Mouse (Mus musculus) midbrain, embryonic 13.5 days (tissue): ENCODE results near the gene Fkbp10. TPM values are rescaled to one million over a fixed set of nuclear protein-coding genes. Genes with fewer than 3 reads are reported as not detected.

Experiments
- ATAC-seq: fragments of 200-750 bp; cut with Nextera tagmentation; 2 replicates; pipeline ENCODE4 v1.8.0; 2017; ENCODE audit warnings: mild to moderate bottlenecking, moderate TSS enrichment, moderate library complexity
- H3K27ac ChIP-seq: fragments of 300-500 bp; sonication (generic); 2 replicates; pipeline ENCODE4 v1.5.1; 2015; ENCODE audit warnings: inconsistent platforms, mild to moderate bottlenecking, moderate library complexity
- H3K27me3 ChIP-seq: fragments of 300-500 bp; sonication (generic); 2 replicates; pipeline ENCODE4 v1.6.1; 2015; ENCODE audit warnings: mild to moderate bottlenecking, inconsistent platforms
- H3K36me3 ChIP-seq: fragments of 300-500 bp; sonication (generic); 2 replicates; pipeline ENCODE4 v1.6.1; 2015; ENCODE audit warnings: mild to moderate bottlenecking, inconsistent platforms
- H3K4me1 ChIP-seq: fragments of 300-500 bp; sonication (generic); replicated peaks from 2 replicates; pipeline ENCODE4 v1.6.1; 2015; ENCODE audit warnings: inconsistent platforms
- H3K4me2 ChIP-seq: fragments of 300-500 bp; sonication (generic); replicated peaks from 2 replicates; pipeline ENCODE4 v1.6.1; 2015; ENCODE audit warnings: moderate library complexity, mild to moderate bottlenecking, inconsistent platforms
- H3K4me3 ChIP-seq: fragments of 300-500 bp; sonication (generic); replicated peaks from 2 replicates; pipeline ENCODE4 v1.5.1; 2015; ENCODE audit warnings: mild to moderate bottlenecking, inconsistent platforms
- H3K9ac ChIP-seq: fragments of 300-500 bp; sonication (generic); replicated peaks from 2 replicates; pipeline ENCODE4 v1.6.1; 2015; ENCODE audit warnings: mild to moderate bottlenecking, inconsistent platforms
- H3K9me3 ChIP-seq: fragments of 300-500 bp; sonication (generic); 2 replicates; pipeline ENCODE4 v1.6.1; 2016; ENCODE audit warnings: mild to moderate bottlenecking, inconsistent platforms
- WGBS: fragments of 180-500 bp; shearing (Covaris S2); methylation state at CpG from one replicate; pipeline ENCODE4 v1.1.7; 2015; 5-methylcytosine and 5-hydroxymethylcytosine counted together
- polyA plus RNA-seq: library from polyadenylated mRNA; unstranded; fragments of >200 nt; fragmentation: Nextera tagmentation; extraction: Ambion mirVana; gene quantifications from 2 replicates; pipeline ENCODE4 v1.2.1, GENCODE M21; 2015

The Fkbp10 gene
- polyA plus RNA-seq, 1 experiment from 2014 or later = 19.9 TPM

DNA sequence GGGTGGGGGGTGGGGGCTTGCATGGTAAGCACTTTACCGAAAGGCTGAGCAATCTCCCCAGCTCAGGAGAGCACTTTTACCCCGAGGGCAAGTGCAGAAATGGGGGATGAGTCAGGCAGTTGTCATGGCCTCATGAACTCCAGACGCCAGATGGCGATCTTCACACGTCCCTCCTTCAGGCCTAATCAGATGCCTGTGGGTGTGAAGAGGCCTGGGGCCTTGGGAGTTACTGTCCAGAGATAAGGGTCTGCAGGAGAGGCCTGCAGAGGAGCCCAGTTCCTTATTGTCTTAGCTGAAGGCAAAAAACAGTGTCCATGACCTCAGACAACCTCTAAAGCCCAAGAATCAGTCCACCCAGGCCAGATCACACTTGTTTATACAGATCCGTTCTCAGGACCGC lies 10.4 kb downstream of the Fkbp10 start:
- no peak overlapping the region for H3K4me2 ChIP-seq
- no peaks in the 10 kb centered on the region for H3K27me3 ChIP-seq
- 36% methylated on average over 7 of the region's 7 CpGs for WGBS
- H3K9ac ChIP-seq = peak overlapping the region; percentile 36; the same call in 1 of the 2 replicates
- no peaks in the 10 kb centered on the region for H3K9me3 ChIP-seq
- H3K36me3 ChIP-seq = peaks cover 20% of the 10 kb centered on the region
- no peak for ATAC-seq
- H3K4me3 ChIP-seq = no peak overlapping the region
- H3K4me1 ChIP-seq = peaks cover 5% of the 10 kb centered on the region
- no peak overlapping the region; the same call in 1 of the 2 replicates for H3K27ac ChIP-seq

DNA sequence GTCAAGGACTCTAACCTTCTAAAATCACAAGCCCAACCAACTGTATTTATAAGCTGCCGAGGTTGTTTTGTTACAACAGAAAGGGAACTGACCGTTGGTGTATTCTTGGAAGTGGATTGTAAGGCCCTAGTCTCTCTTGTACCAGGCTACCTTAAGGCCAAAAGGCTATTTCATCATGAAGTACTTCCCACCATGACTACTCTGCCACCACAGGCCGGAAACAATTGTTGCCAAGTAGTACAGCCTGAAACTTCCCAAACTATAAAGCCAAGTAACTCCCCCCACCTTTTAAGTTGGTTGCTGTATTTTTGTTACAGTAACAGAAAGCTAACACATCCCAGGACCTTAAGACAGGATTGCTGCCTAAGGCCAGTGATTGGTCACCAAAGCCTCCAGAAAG lies 11.3 kb downstream of the Fkbp10 start:
- Histone ChIP-seq H3K9me3 (no peaks in the 10 kb centered on the region), H3K4me1 (peaks cover 5% of the 10 kb centered on the region; the same call in 1 of the 2 replicates), H3K27me3 (no peaks in the 10 kb centered on the region), H3K4me2 (no peak overlapping the region), H3K9ac (no peak overlapping the region; the same call in 1 of the 2 replicates), H3K27ac (no peak overlapping the region), H3K36me3 (peaks cover 25% of the 10 kb centered on the region), H3K4me3 (no peak overlapping the region)
- ATAC-seq = no peak
- WGBS = 92% methylated on average over 3 of the region's 3 CpGs

DNA sequence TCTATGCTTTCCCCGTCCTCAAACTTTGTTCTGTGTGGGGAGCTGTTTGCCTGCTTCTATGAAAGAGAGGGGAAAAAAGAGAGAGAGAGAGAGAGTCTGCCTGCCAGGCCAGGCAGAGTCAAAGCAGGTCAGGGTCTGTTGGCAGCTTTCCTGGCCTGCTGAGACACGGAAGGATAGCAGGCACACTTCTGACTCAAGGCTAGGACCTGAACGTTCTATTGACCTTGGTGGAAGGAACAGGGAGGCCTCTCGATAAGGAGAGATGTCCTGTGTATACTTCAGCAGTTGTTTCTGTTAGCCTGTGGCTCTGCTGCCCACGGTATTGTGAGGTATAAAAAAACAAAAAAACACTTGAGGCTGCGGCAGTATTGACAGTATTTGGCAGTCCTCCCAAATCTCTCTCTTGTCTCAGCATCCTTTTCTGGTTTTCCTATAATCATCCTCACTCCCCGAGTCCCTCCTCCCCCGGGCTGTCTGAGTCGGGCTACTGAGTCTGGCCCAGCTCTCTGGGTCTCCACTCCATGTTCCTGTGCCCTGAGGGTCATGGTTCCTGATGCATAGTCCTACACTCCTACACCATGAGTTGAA lies 13.2 kb downstream of the Fkbp10 start:
- no peak for ATAC-seq
- no peak overlapping the region for H3K4me3 ChIP-seq
- 73% methylated on average over 9 of the region's 9 CpGs for WGBS
- peaks cover 37% of the 10 kb centered on the region for H3K36me3 ChIP-seq
- no peaks in the 10 kb centered on the region for H3K27me3 ChIP-seq
- no peak overlapping the region for H3K4me2 ChIP-seq
- no peaks in the 10 kb centered on the region for H3K9me3 ChIP-seq
- no peak overlapping the region for H3K9ac ChIP-seq
- 0 out of 2 replicates have a peak overlapping the region, but pooled peaks have one; percentile 5 for H3K27ac ChIP-seq
- peaks cover 5% of the 10 kb centered on the region; the same call in 1 of the 2 replicates for H3K4me1 ChIP-seq

DNA sequence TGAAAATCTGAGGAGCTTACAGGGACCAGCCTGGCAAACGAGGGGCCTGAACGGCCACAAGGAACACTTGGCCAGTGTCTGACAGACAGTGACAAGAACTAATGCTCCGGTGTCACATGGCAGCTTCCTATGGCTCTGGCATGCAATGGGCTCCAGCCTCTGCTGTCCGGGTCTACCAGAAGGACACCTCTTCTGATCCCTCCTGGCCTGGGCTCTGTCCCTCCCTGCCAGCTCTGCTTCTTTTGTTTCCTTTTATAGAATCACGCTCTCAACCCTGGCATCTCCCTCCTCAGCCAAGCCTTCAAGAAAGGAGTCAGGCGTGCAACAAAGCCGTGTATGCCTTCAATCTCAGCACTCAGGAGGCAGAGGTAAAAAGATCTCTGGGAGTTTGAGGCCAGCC lies 14.6 kb downstream of the Fkbp10 start:
- no peaks in the 10 kb centered on the region for H3K27me3 ChIP-seq
- H3K36me3 ChIP-seq = peaks cover 38% of the 10 kb centered on the region
- H3K27ac ChIP-seq = no peak overlapping the region
- ATAC-seq = no peak
- H3K4me3 ChIP-seq = no peak overlapping the region
- 88% methylated on average over 7 of the region's 7 CpGs for WGBS
- no peaks in the 10 kb centered on the region for H3K9me3 ChIP-seq
- no peak overlapping the region for H3K9ac ChIP-seq
- H3K4me1 ChIP-seq = peaks cover 5% of the 10 kb centered on the region; the same call in 1 of the 2 replicates
- no peak overlapping the region for H3K4me2 ChIP-seq

DNA sequence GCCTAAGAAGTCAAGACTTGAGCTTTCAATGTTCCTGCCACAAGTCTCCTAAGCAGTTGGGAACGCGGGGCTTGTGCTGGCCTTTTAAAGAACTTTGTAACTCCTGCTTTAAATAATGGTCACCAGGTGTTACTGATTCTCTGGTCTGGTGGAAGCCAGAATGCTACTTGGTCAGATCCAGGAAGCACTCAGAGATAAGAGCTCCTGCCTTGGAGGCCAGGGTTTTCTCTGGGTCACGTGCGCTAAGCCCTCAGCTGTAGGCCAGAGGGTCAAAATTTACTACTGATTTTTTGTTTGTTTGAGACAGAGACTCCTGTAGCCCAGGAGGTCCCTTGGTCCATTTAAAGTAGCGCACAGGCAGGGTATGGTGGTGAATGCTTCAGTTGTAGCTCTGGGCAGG lies 16.5 kb downstream of the Fkbp10 start:
- no peak overlapping the region for H3K27ac ChIP-seq
- ATAC-seq = no peak
- no peak overlapping the region for H3K4me3 ChIP-seq
- H3K9ac ChIP-seq = no peak overlapping the region
- H3K4me2 ChIP-seq = no peak overlapping the region
- 98% methylated on average over 5 of the region's 5 CpGs for WGBS
- peaks cover 57% of the 10 kb centered on the region for H3K36me3 ChIP-seq
- H3K27me3 ChIP-seq = no peaks in the 10 kb centered on the region
- no peaks in the 10 kb centered on the region for H3K9me3 ChIP-seq
- peaks cover 4% of the 10 kb centered on the region; the same call in 1 of the 2 replicates for H3K4me1 ChIP-seq

DNA sequence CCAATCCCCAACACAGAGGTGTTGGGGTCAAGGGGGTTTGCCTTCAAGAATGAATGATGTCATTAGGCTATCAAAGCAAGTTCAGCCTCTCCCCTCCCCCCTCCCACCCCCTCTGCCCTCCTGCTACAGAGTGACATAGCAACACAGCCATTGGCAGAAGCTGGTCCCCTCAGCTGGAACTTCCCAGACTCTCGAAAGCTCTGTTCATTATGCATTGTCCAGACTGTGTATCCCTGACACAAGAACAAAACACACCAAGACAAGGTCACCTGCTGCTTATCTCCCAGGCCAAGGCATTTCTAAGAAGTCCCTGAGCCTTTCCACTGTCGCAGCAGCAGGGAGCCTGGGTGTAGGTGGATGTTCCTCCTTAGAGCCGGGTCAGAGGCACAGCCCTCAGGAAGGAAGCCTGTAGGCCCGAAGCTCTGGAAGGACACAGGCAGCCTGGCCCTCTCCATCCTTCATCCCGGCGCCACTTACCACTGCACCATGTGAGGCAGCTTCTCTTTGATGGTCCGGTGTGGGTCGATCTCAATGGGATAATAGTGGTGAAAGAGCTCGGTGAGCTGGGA lies 20.3 kb downstream of the Fkbp10 start:
- Histone ChIP-seq H3K36me3 (peaks cover 43% of the 10 kb centered on the region), H3K4me3 (no peak overlapping the region), H3K4me1 (peaks cover 16% of the 10 kb centered on the region), H3K9ac (no peak overlapping the region), H3K4me2 (no peak overlapping the region), H3K9me3 (no peaks in the 10 kb centered on the region), H3K27me3 (no peaks in the 10 kb centered on the region), H3K27ac (no peak overlapping the region)
- 20% methylated on average over 9 of the region's 9 CpGs for WGBS
- no peak for ATAC-seq

DNA sequence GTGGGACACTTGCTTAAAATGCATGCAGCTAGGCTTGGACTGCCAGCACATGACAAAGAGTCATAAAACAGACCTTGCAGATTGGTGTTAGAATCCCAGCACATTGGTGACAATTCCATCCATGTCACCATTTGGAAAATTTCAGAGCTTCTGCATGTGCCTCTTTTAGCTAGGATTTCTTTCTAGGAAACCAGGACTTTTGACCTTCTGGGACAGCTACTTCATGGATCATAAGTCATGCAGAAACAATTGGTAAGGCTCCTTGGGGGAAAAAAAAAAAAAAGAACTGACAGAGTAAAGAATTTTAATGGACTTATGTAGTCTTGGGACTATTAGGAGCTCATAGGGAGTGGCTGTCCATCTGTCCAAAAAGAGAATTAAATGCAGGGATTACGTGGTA lies 22.4 kb downstream of the Fkbp10 start:
- no peaks in the 10 kb centered on the region for H3K9me3 ChIP-seq
- no peak overlapping the region for H3K4me2 ChIP-seq
- peaks cover 22% of the 10 kb centered on the region for H3K4me1 ChIP-seq
- H3K27me3 ChIP-seq = no peaks in the 10 kb centered on the region
- WGBS = 70% methylated on average over 1 of the region's 1 CpGs
- no peak overlapping the region for H3K27ac ChIP-seq
- H3K36me3 ChIP-seq = peaks cover 33% of the 10 kb centered on the region
- H3K4me3 ChIP-seq = no peak overlapping the region
- no peak for ATAC-seq
- no peak overlapping the region for H3K9ac ChIP-seq

DNA sequence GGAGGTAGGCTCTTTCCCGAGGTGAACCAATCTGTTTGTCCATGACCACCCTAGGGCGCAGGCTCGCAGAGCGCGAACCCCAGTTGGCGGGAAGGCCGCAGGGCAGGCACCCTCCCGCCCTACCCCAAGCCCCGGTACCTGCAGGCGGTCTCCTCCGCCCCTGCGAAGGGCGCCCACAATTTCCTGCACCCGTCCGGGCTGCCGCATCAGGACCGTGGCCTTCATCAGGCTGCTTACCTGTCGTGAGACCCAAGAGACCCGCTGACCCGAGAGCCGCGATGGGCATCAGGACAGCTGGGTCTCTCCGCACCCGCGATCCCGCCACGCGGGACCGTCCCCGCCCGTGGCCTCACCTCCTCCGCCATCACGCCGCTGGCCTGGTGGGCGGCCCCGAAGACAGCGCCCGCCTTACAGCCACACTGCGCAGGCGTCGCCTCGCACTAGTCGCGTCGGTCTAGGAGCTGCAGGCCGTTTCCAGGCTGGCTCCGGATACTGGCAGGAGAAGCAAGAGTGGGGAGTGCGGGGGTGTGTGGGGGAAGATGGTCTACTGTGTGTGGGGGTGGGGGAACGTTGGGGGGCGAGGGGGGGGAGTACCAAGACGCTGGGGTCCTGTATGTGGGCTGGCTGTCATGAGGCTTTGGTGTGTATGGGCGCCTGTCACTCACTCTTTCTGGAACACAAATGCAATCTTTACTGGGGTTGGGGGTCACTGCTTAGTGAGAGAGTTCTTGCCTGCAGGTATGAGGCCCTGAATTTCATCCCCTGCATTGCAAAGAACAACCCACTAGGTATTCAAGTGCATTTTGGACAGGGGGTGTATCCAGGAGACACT lies 25.4 kb downstream of the Fkbp10 start:
- H3K27ac ChIP-seq = peak overlapping the region; percentile 51
- peaks cover 16% of the 10 kb centered on the region for H3K36me3 ChIP-seq
- 1% methylated on average over 52 of the region's 52 CpGs for WGBS
- H3K9me3 ChIP-seq = no peaks in the 10 kb centered on the region
- H3K4me3 ChIP-seq = peak overlapping the region; percentile 69
- H3K4me1 ChIP-seq = peaks cover 20% of the 10 kb centered on the region
- H3K27me3 ChIP-seq = no peaks in the 10 kb centered on the region
- peak; percentile 98 for ATAC-seq
- peak overlapping the region; percentile 85 for H3K9ac ChIP-seq
- H3K4me2 ChIP-seq = peak overlapping the region; percentile 61

DNA sequence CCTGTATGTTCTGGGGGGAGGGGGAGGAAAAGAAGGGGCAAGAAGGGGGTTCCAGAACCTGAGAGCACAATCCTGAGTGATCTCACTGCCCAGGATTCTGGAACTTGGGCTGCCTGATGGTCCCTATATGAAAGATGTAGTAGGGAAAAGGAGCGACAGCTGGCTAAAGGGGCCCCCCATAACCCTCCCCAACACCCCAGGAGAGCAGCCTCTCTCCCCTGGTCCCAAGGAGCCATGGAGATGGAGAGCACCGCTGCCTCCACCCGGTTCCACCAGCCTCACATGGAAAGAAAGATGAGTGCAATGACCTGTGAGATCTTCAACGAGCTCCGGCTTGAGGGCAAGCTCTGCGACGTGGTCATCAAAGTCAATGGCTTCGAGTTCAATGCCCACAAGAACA lies 26.3 kb downstream of the Fkbp10 start, which contains the start of the genes Nt5c3b and Klhl10:
Gene Nt5c3b, minus strand, starts transcription at position 12 of the 400 bp plus-strand sequence.
Gene Klhl10, plus strand, starts transcription at position 121 of the 400 bp plus-strand sequence.
- peak within 1 kb of the TSS; percentile 51 for H3K27ac ChIP-seq
- H3K9ac ChIP-seq = peak within 1 kb of the TSS; percentile 85
- peak within 1 kb of the TSS; percentile 69 for H3K4me3 ChIP-seq
- H3K9me3 ChIP-seq = no peaks in the 10 kb centered on the region
- H3K4me1 ChIP-seq = peaks cover 18% of the 10 kb centered on the region
- WGBS = 84% methylated on average over 8 of the region's 8 CpGs
- peaks cover 7% of the 10 kb centered on the region for H3K36me3 ChIP-seq
- no peak for ATAC-seq
- no peaks in the 10 kb centered on the region for H3K27me3 ChIP-seq
- peak within 1 kb of the TSS; percentile 61 for H3K4me2 ChIP-seq

DNA sequence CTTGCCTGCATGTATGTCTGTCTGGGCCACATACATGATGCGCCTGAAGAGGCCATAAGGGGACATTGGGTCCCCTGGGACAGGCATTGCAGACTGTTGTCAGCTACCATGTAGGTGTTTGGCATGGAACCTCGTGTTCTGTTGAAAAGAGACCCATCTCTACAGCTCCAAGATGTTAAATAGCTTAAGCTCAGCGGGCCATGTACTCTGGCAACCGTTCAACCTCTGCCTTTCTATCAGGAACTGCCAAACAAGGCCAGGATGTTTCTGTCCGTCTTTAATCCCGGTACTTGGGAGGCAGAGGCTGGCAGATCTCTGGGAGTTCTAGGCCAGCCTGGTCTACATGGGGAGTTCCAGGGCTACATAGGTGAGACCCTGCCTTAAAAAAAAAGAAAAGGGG lies 27.1 kb downstream of the Fkbp10 start:
- no peaks in the 10 kb centered on the region for H3K27me3 ChIP-seq
- no peak overlapping the region for H3K4me2 ChIP-seq
- no peak overlapping the region for H3K27ac ChIP-seq
- H3K9me3 ChIP-seq = no peaks in the 10 kb centered on the region
- 88% methylated on average over 6 of the region's 6 CpGs for WGBS
- no peak overlapping the region for H3K4me3 ChIP-seq
- ATAC-seq = no peak
- no peak overlapping the region for H3K9ac ChIP-seq
- H3K4me1 ChIP-seq = peaks cover 18% of the 10 kb centered on the region
- H3K36me3 ChIP-seq = peaks cover under 1% of the 10 kb centered on the region; the same call in 1 of the 2 replicates

DNA sequence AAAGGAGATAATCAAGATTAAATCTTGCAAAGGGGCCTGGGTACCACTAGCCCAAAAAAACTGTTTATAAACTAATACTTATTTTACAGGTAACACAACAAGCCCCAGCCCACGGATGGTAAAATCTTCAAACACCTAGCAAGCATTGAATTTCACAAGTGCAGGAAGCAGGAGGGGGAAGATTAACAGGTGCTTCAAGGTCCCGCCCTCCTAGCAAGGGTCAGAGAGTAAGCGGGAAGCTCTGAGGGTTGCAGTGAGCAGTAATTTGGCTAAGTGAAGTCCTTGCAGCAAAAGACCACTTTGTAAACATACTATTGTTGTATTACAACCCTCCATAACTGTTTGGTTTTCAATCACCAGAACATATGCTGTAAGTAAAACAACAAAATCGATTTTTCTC lies 41.8 kb downstream of the Fkbp10 start:
- no peak overlapping the region for H3K4me3 ChIP-seq
- peaks cover 38% of the 10 kb centered on the region for H3K36me3 ChIP-seq
- no peaks in the 10 kb centered on the region for H3K4me1 ChIP-seq
- no peaks in the 10 kb centered on the region; the same call in 1 of the 2 replicates for H3K9me3 ChIP-seq
- no peak for ATAC-seq
- WGBS = 93% methylated on average over 4 of the region's 4 CpGs
- no peak overlapping the region for H3K4me2 ChIP-seq
- no peak overlapping the region for H3K9ac ChIP-seq
- H3K27me3 ChIP-seq = no peaks in the 10 kb centered on the region
- H3K27ac ChIP-seq = no peak overlapping the region

DNA sequence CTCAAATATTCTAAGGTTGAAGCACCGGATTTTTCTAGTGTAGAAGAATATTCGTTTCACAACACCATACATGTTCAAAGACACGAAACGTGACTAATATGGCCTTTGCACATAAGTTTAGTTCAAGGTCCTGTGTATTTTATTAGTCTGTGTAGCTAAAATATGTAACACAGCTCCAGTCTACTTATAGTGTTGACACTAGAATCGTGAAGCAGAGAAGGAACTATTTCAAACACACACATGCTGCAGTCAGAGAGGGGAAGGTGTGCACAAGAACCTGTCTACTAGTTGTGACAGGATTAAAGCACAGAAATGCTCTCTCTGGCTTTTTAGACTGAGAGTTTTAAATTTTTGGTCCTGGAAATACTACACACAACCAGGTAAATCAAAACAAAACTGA lies 42.2 kb downstream of the Fkbp10 start:
- Histone ChIP-seq H3K4me1 (no peaks in the 10 kb centered on the region), H3K27me3 (no peaks in the 10 kb centered on the region), H3K36me3 (peaks cover 43% of the 10 kb centered on the region), H3K27ac (no peak overlapping the region), H3K4me2 (no peak overlapping the region), H3K4me3 (no peak overlapping the region), H3K9me3 (no peaks in the 10 kb centered on the region), H3K9ac (no peak overlapping the region)
- ATAC-seq = no peak
- 93% methylated on average over 5 of the region's 5 CpGs for WGBS
